Mouse (Mus musculus): ENCODE data around the gene Polr2b. TPM values are rescaled to one million over a fixed set of nuclear protein-coding genes. Genes with fewer than 3 reads are reported as not detected.

The Polr2b gene
- polyA plus RNA-seq, 1 experiment from 2014 or later = 63.3 TPM

DNA sequence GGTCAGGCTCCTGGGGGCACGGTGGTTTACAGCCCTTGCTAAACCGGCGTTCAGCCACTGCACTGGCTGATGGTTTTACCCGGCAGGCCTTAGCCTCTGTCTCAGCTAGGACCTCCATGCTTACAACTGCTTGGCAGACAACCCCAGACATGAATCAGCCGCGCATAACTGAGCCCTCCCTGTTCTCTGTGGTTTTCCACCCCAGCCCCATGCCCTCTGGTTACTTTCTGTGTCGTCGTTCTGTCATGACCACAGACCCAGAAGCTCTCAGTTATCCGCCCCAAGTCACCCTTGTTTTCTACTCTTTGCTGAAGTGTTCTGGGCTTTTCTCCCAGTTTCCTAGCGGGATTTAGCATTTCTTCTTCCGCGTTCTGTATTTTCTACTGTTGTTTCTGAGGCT is 57.7 kb downstream of the Polr2b start:
- no peaks in the 10 kb centered on the region for H3K36me3 ChIP-seq
- H3K4me3 ChIP-seq = no peak overlapping the region
- no peaks in the 10 kb centered on the region for H3K9me3 ChIP-seq
- 34% methylated on average over 12 of the region's 12 CpGs for WGBS
- peaks cover 40% of the 10 kb centered on the region for H3K4me1 ChIP-seq
- H3K27ac ChIP-seq = peak overlapping the region; percentile 71
- no peak overlapping the region for H3K4me2 ChIP-seq
- no peak overlapping the region for H3K9ac ChIP-seq
- no peaks in the 10 kb centered on the region for H3K27me3 ChIP-seq
- ATAC-seq (ENCODE audit: insufficient number of reproducible peaks, insufficient read depth, low FRiP score, low TSS enrichment, low read depth) = no peak; the same call in 1 of the 2 replicates

DNA sequence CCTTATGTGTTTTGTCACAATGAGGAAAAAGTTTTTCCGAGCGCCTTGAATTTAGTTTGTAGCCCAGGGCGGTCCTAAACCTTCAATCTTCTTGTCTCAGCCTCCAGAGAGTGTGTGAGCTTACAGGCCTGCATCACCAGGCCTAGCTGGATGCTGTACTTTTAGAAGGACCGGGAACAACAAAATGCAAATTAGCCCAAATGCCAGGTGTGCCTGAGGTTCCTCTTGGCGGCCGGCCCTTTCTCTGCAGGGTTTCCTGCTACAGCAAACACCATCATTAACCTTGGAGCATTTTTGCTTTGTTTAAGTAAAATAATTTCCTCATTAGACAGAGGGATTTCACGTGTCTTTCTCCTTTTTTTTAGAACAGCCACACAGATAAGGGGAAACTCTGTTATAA is 58.2 kb downstream of the Polr2b start:
- H3K9me3 ChIP-seq = no peaks in the 10 kb centered on the region
- WGBS = 41% methylated on average over 7 of the region's 7 CpGs
- no peak overlapping the region for H3K9ac ChIP-seq
- no peaks in the 10 kb centered on the region for H3K36me3 ChIP-seq
- no peak overlapping the region for H3K4me2 ChIP-seq
- peak overlapping the region; percentile 71 for H3K27ac ChIP-seq
- ATAC-seq (ENCODE audit: insufficient number of reproducible peaks, insufficient read depth, low FRiP score, low TSS enrichment, low read depth) = no peak
- peaks cover 42% of the 10 kb centered on the region for H3K4me1 ChIP-seq
- H3K4me3 ChIP-seq = no peak overlapping the region
- H3K27me3 ChIP-seq = no peaks in the 10 kb centered on the region

DNA sequence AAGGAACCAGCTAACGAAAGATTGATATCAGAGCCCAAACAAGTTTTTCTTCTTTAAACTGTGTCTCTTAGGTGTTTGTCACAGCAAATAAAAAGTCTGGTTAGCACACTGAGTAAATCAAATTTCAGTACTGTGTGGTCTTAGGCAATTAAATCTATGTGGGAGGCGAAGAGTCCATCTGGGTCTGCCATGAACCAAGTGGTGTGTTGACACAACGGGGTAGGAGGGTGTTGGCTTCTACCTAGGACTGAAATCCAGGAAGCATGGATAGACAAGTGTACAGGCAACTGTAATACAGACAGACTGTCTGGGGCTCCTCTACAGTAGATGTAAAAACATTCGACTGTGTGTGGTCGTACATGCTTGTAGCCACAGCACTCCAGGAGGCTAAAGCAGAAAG is 59.4 kb downstream of the Polr2b start:
- no peaks in the 10 kb centered on the region for H3K36me3 ChIP-seq
- H3K4me2 ChIP-seq = no peak overlapping the region
- H3K4me3 ChIP-seq = no peak overlapping the region
- 70% methylated on average over 5 of the region's 5 CpGs for WGBS
- ATAC-seq (ENCODE audit: insufficient number of reproducible peaks, insufficient read depth, low FRiP score, low TSS enrichment, low read depth) = no peak; the same call in 1 of the 2 replicates
- no peak overlapping the region for H3K27ac ChIP-seq
- no peak overlapping the region for H3K9ac ChIP-seq
- H3K4me1 ChIP-seq = peaks cover 38% of the 10 kb centered on the region
- H3K27me3 ChIP-seq = no peaks in the 10 kb centered on the region
- H3K9me3 ChIP-seq = no peaks in the 10 kb centered on the region

DNA sequence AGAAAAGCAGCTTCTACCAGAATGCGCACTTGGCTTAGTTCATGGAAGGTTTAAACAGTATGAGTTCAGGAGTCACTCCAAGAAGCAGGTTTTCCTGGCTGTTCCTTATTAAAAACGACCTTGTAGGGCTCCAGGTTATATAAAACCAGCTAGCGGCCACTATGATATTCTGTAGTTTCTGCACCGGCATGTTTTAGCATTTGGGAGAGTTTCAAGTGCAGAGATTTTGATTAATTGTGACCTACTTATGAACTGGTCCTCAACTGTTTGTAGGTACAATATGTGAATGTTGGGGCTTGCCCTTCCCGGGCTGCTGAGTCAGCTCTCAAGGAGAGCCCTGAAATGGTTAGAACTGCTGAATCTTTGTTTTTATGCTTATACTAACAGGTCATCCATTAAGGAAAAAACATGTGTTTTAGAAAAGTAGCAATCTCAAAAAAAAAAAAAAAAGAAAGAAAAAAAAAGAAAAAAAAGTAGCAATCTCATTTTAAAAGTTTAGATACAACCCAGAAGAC is 60.5 kb downstream of the Polr2b start:
- no peak for ATAC-seq (ENCODE audit: insufficient number of reproducible peaks, insufficient read depth, low FRiP score, low TSS enrichment, low read depth)
- H3K4me3 ChIP-seq = no peak overlapping the region
- no peaks in the 10 kb centered on the region for H3K36me3 ChIP-seq
- H3K4me2 ChIP-seq = no peak overlapping the region
- no peaks in the 10 kb centered on the region for H3K27me3 ChIP-seq
- 80% methylated on average over 5 of the region's 5 CpGs for WGBS
- peaks cover 31% of the 10 kb centered on the region for H3K4me1 ChIP-seq
- H3K27ac ChIP-seq = no peak overlapping the region
- H3K9ac ChIP-seq = no peak overlapping the region
- no peaks in the 10 kb centered on the region for H3K9me3 ChIP-seq

DNA sequence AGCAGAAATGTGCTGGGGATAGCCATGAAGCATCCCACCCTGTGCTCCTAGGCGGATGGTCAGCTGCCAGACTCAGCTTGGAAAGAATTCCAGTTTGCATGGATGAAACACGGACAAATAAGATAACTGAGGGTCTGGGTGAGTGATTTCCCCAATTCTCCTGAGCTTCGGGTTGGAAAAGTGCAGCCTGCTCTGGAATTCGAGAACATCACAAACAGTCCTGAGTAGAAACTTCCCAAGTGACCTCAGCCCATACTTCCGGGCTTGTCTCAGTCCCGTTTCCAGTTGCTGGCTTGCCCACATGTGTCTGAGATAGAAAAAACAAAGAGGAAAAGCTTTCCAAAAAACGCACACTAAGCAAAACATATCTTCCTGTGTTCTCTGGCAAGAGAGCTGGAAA is 62.3 kb downstream of the Polr2b start:
- no peak for ATAC-seq (ENCODE audit: insufficient number of reproducible peaks, insufficient read depth, low FRiP score, low TSS enrichment, low read depth)
- Histone ChIP-seq H3K27me3 (no peaks in the 10 kb centered on the region), H3K27ac (no peak overlapping the region), H3K4me1 (peaks cover 24% of the 10 kb centered on the region), H3K9ac (no peak overlapping the region), H3K4me2 (no peak overlapping the region), H3K4me3 (no peak overlapping the region), H3K9me3 (no peaks in the 10 kb centered on the region), H3K36me3 (no peaks in the 10 kb centered on the region)
- WGBS = 74% methylated on average over 7 of the region's 7 CpGs

DNA sequence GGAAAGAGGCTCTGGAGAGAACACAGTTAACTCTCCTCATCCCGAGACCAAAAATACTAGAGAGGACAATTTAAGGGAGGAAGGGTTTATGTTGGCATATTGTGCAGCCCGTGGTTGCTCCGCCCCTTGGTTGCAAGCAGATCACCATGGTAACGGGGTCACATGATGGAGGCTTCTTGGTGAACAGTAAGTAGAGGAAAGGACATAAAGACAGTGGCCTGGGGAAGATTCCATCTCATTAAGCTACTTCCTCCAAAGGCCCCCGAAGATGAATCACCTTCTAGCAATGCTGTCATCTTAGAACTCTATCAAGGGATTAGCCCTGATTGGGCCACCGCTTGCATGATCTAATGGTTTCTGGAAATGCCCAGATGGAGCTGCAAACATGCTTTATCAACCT is 62.8 kb downstream of the Polr2b start:
- no peak overlapping the region for H3K4me2 ChIP-seq
- no peak overlapping the region for H3K4me3 ChIP-seq
- no peak overlapping the region for H3K27ac ChIP-seq
- H3K36me3 ChIP-seq = no peaks in the 10 kb centered on the region
- no peaks in the 10 kb centered on the region for H3K27me3 ChIP-seq
- ATAC-seq (ENCODE audit: insufficient number of reproducible peaks, insufficient read depth, low FRiP score, low TSS enrichment, low read depth) = no peak
- WGBS = 67% methylated on average over 6 of the region's 6 CpGs
- no peak overlapping the region for H3K9ac ChIP-seq
- peaks cover 19% of the 10 kb centered on the region for H3K4me1 ChIP-seq
- no peaks in the 10 kb centered on the region for H3K9me3 ChIP-seq

DNA sequence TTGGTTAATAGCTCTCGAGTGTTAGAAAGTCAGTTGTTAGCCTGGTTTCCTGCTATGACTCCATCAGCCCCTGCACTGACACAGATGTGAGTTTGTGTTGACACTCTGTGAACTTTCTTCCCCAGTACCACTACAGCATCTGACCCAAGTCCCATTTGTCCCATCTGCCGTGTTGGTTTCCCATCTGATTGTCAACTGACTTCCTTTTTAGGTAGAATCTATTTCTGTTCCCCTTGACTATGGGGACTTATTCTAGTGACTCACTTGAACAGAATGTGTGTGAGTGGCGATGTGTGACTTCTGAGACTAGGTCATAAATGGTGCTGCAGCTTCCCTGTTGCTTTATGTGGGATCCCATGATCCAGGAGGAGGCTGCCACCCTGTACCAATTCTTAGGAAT is 65.0 kb downstream of the Polr2b start:
- H3K27me3 ChIP-seq = no peaks in the 10 kb centered on the region
- no peaks in the 10 kb centered on the region for H3K9me3 ChIP-seq
- H3K4me2 ChIP-seq = no peak overlapping the region
- H3K27ac ChIP-seq = no peak overlapping the region
- H3K9ac ChIP-seq = no peak overlapping the region
- H3K36me3 ChIP-seq = no peaks in the 10 kb centered on the region
- H3K4me1 ChIP-seq = peaks cover 12% of the 10 kb centered on the region
- no peak overlapping the region for H3K4me3 ChIP-seq
- ATAC-seq (ENCODE audit: insufficient number of reproducible peaks, insufficient read depth, low FRiP score, low TSS enrichment, low read depth) = no peak
- 78% methylated on average over 3 of the region's 3 CpGs for WGBS

DNA sequence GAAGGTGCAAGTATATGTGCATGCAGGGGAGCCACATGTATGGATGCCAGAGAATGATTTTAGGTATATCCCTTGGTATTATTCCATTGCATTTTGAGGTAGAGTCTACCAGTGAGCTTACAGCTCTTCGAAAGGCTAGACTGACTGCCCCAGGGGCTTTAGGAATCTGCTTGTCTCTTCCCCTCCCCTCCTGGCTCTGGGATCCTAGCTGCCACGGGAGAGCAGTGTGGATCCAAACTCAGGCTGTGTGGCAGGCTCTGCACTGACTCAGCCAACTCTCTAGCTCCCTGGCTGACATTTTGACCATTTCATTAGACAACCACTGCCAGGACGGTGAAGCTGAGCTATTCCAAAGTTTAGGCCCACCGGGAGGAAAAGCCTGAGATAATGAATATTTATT is 65.6 kb downstream of the Polr2b start:
- Histone ChIP-seq H3K36me3 (no peaks in the 10 kb centered on the region), H3K4me2 (no peak overlapping the region), H3K9ac (no peak overlapping the region), H3K27me3 (no peaks in the 10 kb centered on the region), H3K9me3 (no peaks in the 10 kb centered on the region), H3K27ac (no peak overlapping the region), H3K4me1 (peaks cover 15% of the 10 kb centered on the region), H3K4me3 (no peak overlapping the region)
- WGBS = 66% methylated on average over 4 of the region's 4 CpGs
- ATAC-seq (ENCODE audit: insufficient number of reproducible peaks, insufficient read depth, low FRiP score, low TSS enrichment, low read depth) = no peak

DNA sequence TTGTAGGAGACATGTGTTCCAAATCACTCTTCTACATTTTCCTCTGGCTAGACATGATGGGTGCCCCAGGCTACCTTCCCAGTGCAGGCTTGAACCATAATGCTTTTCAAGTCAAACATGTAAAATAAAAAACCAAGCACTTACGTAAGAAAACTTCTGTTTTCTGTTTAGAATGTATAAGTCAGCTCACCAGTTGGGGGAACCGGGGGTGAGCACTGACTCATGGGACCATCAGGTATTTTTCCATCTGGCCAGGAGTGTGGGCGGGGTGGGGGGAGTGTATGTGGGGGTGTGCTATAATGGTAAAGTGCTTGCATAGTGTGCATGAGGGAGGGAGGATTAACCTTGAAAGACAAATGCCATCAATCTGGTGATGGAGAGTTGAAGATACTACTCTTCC is 68.1 kb downstream of the Polr2b start:
- Histone ChIP-seq H3K4me2 (no peak overlapping the region), H3K27ac (no peak overlapping the region), H3K9me3 (no peaks in the 10 kb centered on the region), H3K4me3 (no peak overlapping the region), H3K9ac (no peak overlapping the region), H3K27me3 (no peaks in the 10 kb centered on the region), H3K36me3 (no peaks in the 10 kb centered on the region), H3K4me1 (peaks cover 15% of the 10 kb centered on the region)
- no peak for ATAC-seq (ENCODE audit: insufficient number of reproducible peaks, insufficient read depth, low FRiP score, low TSS enrichment, low read depth)
- WGBS = 77% methylated on average over 3 of the region's 3 CpGs

DNA sequence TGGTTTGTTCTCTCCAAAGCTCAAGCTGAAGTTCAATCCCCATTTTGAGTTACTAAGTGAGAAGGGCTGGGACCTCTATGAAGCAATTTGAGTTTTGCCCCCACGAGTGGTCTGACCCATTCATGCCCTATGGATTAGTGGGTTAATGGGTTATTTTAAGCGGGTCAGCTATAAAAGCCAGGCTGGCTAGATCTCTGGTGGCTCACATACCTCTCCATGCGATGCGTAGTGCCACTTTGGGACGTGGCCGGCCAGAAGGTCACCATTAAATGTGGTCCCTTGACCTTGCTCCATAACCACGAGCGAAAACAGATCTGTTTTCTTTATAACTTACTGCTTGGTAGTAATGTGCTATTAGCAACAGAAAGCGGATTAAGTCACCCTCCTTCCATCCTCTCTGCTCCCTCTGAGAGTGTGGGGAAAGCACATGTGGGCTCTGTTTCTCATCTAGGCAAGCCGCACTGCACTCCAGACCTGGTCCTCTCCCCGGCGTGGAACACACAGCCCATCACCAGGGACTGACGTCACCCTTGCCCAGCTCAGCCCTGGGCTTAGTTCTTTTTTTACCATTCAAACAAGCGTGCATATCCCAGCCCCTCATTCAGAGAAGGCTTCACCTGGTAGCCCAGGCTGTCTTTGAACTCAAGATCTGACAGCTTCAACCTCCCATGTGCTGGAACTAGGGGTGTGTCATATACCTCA is 69.6 kb downstream of the Polr2b start:
- Histone ChIP-seq H3K36me3 (no peaks in the 10 kb centered on the region), H3K27ac (no peak overlapping the region), H3K4me3 (no peak overlapping the region), H3K4me2 (no peak overlapping the region), H3K9ac (no peak overlapping the region), H3K27me3 (no peaks in the 10 kb centered on the region), H3K9me3 (no peaks in the 10 kb centered on the region), H3K4me1 (peaks cover 15% of the 10 kb centered on the region)
- 47% methylated on average over 14 of the region's 14 CpGs for WGBS
- no peak for ATAC-seq (ENCODE audit: insufficient number of reproducible peaks, insufficient read depth, low FRiP score, low TSS enrichment, low read depth)

DNA sequence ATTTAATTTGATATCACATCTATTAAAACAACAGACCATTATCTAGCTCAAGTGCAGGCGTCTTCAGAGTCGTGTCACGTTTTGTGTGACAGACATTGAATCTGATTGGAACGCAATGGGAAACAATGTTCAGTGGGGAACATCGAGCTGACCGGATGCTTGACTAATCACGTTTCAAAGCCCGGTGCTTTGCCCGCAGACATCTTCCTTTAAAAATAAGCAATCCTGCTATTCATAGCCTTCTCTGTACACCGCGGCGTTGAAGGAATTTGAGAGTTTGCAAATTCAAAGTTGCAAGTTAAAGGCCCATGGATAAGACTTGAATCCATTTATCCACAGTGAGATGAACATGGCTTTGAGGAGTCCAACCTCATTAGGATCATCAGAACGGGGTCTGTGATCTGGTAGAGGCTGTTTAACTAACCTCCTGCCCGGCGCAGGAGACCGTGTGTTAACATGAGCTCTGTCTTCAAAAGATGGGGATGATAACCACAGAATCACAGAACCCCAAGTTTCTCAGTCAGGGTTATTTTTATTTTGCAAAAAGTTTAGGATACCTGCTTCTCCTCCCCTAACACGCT is 70.5 kb downstream of the Polr2b start:
- H3K9ac ChIP-seq = no peak overlapping the region
- no peak for ATAC-seq (ENCODE audit: insufficient number of reproducible peaks, insufficient read depth, low FRiP score, low TSS enrichment, low read depth)
- H3K4me1 ChIP-seq = peaks cover 15% of the 10 kb centered on the region
- no peaks in the 10 kb centered on the region for H3K36me3 ChIP-seq
- H3K27me3 ChIP-seq = no peaks in the 10 kb centered on the region
- peak overlapping the region; percentile 14; the same call in 1 of the 2 replicates for H3K4me2 ChIP-seq
- H3K27ac ChIP-seq = no peak overlapping the region
- no peak overlapping the region for H3K4me3 ChIP-seq
- H3K9me3 ChIP-seq = no peaks in the 10 kb centered on the region
- WGBS = 55% methylated on average over 17 of the region's 17 CpGs

DNA sequence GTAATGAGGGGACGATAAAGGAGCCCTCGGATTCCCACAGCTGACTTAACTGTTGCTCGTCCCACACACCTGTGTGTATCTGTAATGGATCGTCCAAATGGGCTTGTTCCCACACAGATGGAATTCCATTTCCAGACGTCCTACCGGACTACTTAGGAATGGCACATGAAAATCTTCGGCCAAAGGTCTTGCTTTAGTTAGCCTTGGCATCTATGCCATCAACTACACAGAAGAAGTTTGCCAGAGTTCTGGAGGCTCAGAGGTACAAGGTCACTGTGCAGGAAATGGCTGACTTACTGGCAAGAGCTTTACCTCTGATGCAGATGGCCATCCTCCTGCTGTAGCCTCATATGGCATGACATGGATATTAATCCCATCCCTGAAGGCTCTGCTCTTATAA is 71.3 kb downstream of the Polr2b start:
- 79% methylated on average over 7 of the region's 7 CpGs for WGBS
- no peak overlapping the region for H3K4me3 ChIP-seq
- H3K9me3 ChIP-seq = no peaks in the 10 kb centered on the region
- no peaks in the 10 kb centered on the region for H3K36me3 ChIP-seq
- H3K4me1 ChIP-seq = peaks cover 15% of the 10 kb centered on the region
- no peak overlapping the region for H3K9ac ChIP-seq
- H3K4me2 ChIP-seq = no peak overlapping the region
- no peak overlapping the region for H3K27ac ChIP-seq
- H3K27me3 ChIP-seq = no peaks in the 10 kb centered on the region
- ATAC-seq (ENCODE audit: insufficient number of reproducible peaks, insufficient read depth, low FRiP score, low TSS enrichment, low read depth) = no peak

All from embryonic facial prominence, embryonic 13.5 days (tissue).